Mouse (Mus musculus) liver, embryonic 14.5 days (tissue): ENCODE results near the gene Dapk3. TPM values are rescaled to one million over a fixed set of nuclear protein-coding genes. Genes with fewer than 3 reads are reported as not detected.

ENCODE experiments used
- ATAC-seq: fragments of 200-750 bp; cut with Nextera tagmentation; 2 replicates; pipeline ENCODE4 v1.8.0; 2017; ENCODE audit warnings: moderate number of reproducible peaks, mild to moderate bottlenecking, moderate library complexity; ENCODE audit not compliant: insufficient read depth
- DNase-seq, 3 experiments: peaks; one replicate each; pipeline ENCODE4 v3.0.0-alpha.2; 2012 to 2013; ENCODE audit warnings: low read depth in 3 of 3, low spot score in 3 of 3
- H3K27ac ChIP-seq: fragments of 300-500 bp; sonication (generic); 2 replicates; pipeline ENCODE4 v1.5.1; 2014; ENCODE audit warnings: moderate library complexity, mild to moderate bottlenecking, control low read depth, inconsistent platforms
- H3K27me3 ChIP-seq: fragments of 300-500 bp; sonication (generic); 2 replicates; pipeline ENCODE4 v1.6.1; 2014; ENCODE audit warnings: mild to moderate bottlenecking, low read length, moderate library complexity; ENCODE audit not compliant: control insufficient read depth, insufficient read depth
- H3K36me3 ChIP-seq: fragments of 300-500 bp; sonication (generic); replicated peaks from 2 replicates; pipeline ENCODE4 v1.6.1; 2014; ENCODE audit warnings: low read depth; ENCODE audit not compliant: control insufficient read depth, insufficient read depth
- H3K4me1 ChIP-seq, 2 experiments: fragments of 200-500 bp in 1 of 2; fragments of 300-500 bp in 1 of 2; sonication (generic) in 1 of 2; replicated peaks; 2 replicates each; pipeline ENCODE4 v1.6.1; 2012 to 2014; ENCODE audit warnings: antibody characterized with exemption in 1 of 2, inconsistent platforms in 1 of 2, low read length in 1 of 2; ENCODE audit not compliant: control insufficient read depth in 2 of 2, insufficient read depth in 2 of 2
- H3K4me2 ChIP-seq: fragments of 300-500 bp; sonication (generic); 2 replicates; pipeline ENCODE4 v1.6.1; 2014; ENCODE audit warnings: low read depth, mild to moderate bottlenecking, control low read depth, moderate library complexity
- H3K4me3 ChIP-seq, 2 experiments: fragments of 200-500 bp in 1 of 2; fragments of 300-500 bp in 1 of 2; sonication (generic) in 1 of 2; 2 replicates each; pipeline ENCODE4 v1.5.1; 2012 to 2014; ENCODE audit warnings: low read depth in 2 of 2, low read length in 2 of 2, mild to moderate bottlenecking in 2 of 2, control low read depth in 1 of 2, inconsistent platforms in 1 of 2, moderate library complexity in 1 of 2; ENCODE audit not compliant: insufficient read depth in 1 of 2
- H3K9ac ChIP-seq: fragments of 300-500 bp; sonication (generic); replicated peaks from 2 replicates; pipeline ENCODE4 v1.6.1; 2014; ENCODE audit warnings: mild to moderate bottlenecking, control low read depth, moderate library complexity
- H3K9me3 ChIP-seq: fragments of 300-500 bp; sonication (generic); 2 replicates; pipeline ENCODE4 v1.6.1; 2016; ENCODE audit warnings: low read length, mixed read lengths; ENCODE audit not compliant: control insufficient read depth
- CTCF ChIP-seq: IDR thresholded peaks from 2 replicates; pipeline ENCODE4 v1.5.1; 2016; ENCODE audit warnings: antibody characterized with exemption, low read depth, control low read depth
- EP300 ChIP-seq: IDR thresholded peaks from 2 replicates; pipeline ENCODE4 v1.6.1; 2016; ENCODE audit warnings: antibody characterized with exemption, low read depth
- WGBS: fragments of 180-500 bp; shearing (Covaris S2); extraction: QIAGEN DNeasy Blood & Tissue Kit; methylation state at CpG from one replicate; pipeline ENCODE4 v1.1.7; 2014; ENCODE audit not compliant: insufficient replicate concordance; 5-methylcytosine and 5-hydroxymethylcytosine counted together
- polyA plus RNA-seq, 2 experiments: library from polyadenylated mRNA; depleted of rRNA in 1 of 2; stranded (reverse) in 1 of 2; unstranded in 1 of 2; fragments of >200 nt; fragmentation: Nextera tagmentation in 1 of 2; extraction: Ambion mirVana in 1 of 2; gene quantifications; 2 replicates each; pipeline versions ENCODE4 v1.2.1 to v1.2.3; 2012 to 2014

Gene Dapk3
- polyA plus RNA-seq, 2 experiments, result 13.0 to 17.6 TPM

- Histone ChIP-seq H3K4me3 (no peak overlapping the region), H3K36me3 (no peaks in the 10 kb centered on the region), H3K9me3 (no peaks in the 10 kb centered on the region), H3K4me1 (no peaks in the 10 kb centered on the region; a peak in 2 of 4 replicates), H3K27ac (no peak overlapping the region), H3K27me3 (peaks cover 28% of the 10 kb centered on the region), H3K4me2 (no peak overlapping the region), H3K9ac (no peak overlapping the region)
- 81% methylated on average over 2 of the region's 2 CpGs for WGBS
- ATAC-seq (no peak), DNase-seq (no peak)
- TF ChIP-seq CTCF (no peak), EP300 (no peak)
These were observed 55.8 kb downstream of the Dapk3 start for GRCm38 (mm10) chr10:81238618-81239017.

- Histone ChIP-seq H3K27me3 (peaks cover 28% of the 10 kb centered on the region), H3K4me2 (no peak overlapping the region), H3K4me3 (no peak overlapping the region), H3K9me3 (no peaks in the 10 kb centered on the region), H3K36me3 (no peaks in the 10 kb centered on the region), H3K27ac (no peak overlapping the region), H3K9ac (no peak overlapping the region), H3K4me1 (no peaks in the 10 kb centered on the region)
- TF ChIP-seq CTCF (peak; percentile 74), EP300 (no peak)
- WGBS, result 20% methylated on average over 13 of the region's 13 CpGs
- ATAC-seq (no peak), DNase-seq (peak in 2 of 3 experiments; percentile 14 to 33)
These were observed 58.1 kb downstream of the Dapk3 start for GRCm38 (mm10) chr10:81240876-81241275.

- TF ChIP-seq CTCF (no peak), EP300 (no peak)
- peaks cover 28% of the 10 kb centered on the region for H3K27me3 ChIP-seq
- H3K4me1 ChIP-seq, result no peaks in the 10 kb centered on the region
- no peak for ATAC-seq
- no peak overlapping the region for H3K27ac ChIP-seq
- H3K4me2 ChIP-seq, result no peak overlapping the region
- no peak for DNase-seq
- no peak overlapping the region for H3K9ac ChIP-seq
- no peak overlapping the region for H3K4me3 ChIP-seq
- WGBS, result 83% methylated on average over 16 of the region's 16 CpGs
- no peaks in the 10 kb centered on the region for H3K36me3 ChIP-seq
- no peaks in the 10 kb centered on the region for H3K9me3 ChIP-seq
These were observed 59.2 kb downstream of the Dapk3 start for GRCm38 (mm10) chr10:81242021-81242420.

Other genes with a start within 250 kb of the Dapk3 start
- gene Gng7, start 168.1 kb upstream of the Dapk3 start, polyA plus RNA-seq (2012; rRNA removed), result 0.19 and 0.25 TPM in 2 replicates
- gene Gng7, start 168.1 kb upstream of the Dapk3 start, polyA plus RNA-seq (2014; fragmentation: Nextera tagmentation; extraction: Ambion mirVana), result 0.23 and 0.33 TPM in 2 replicates
- 0.05 TPM in 1 of 2 replicates, not detected in the other for gene Diras1, start 157.3 kb upstream of the Dapk3 start, polyA plus RNA-seq (2012; rRNA removed)
- not detected in 2 replicates for gene Diras1, start 157.3 kb upstream of the Dapk3 start, polyA plus RNA-seq (2014; fragmentation: Nextera tagmentation; extraction: Ambion mirVana)
- 4.2 and 4.4 TPM in 2 replicates for gene Slc39a3, start 145.6 kb upstream of the Dapk3 start, polyA plus RNA-seq (2012; rRNA removed)
- 2.7 and 3.2 TPM in 2 replicates for gene Slc39a3, start 145.6 kb upstream of the Dapk3 start, polyA plus RNA-seq (2014; fragmentation: Nextera tagmentation; extraction: Ambion mirVana)
- 38.4 and 43.6 TPM in 2 replicates for gene Sgta, start 122.8 kb upstream of the Dapk3 start, polyA plus RNA-seq (2012; rRNA removed)
- 43.8 and 48.0 TPM in 2 replicates for gene Sgta, start 122.8 kb upstream of the Dapk3 start, polyA plus RNA-seq (2014; fragmentation: Nextera tagmentation; extraction: Ambion mirVana)
- gene Thop1, start 113.0 kb upstream of the Dapk3 start, polyA plus RNA-seq (2012; rRNA removed), result 20.5 and 21.7 TPM in 2 replicates
- gene Thop1, start 113.0 kb upstream of the Dapk3 start, polyA plus RNA-seq (2014; fragmentation: Nextera tagmentation; extraction: Ambion mirVana), result 15.0 and 17.7 TPM in 2 replicates
- 10.9 and 11.0 TPM in 2 replicates for gene Creb3l3, start 84.1 kb upstream of the Dapk3 start, polyA plus RNA-seq (2012; rRNA removed)
- gene Creb3l3, start 84.1 kb upstream of the Dapk3 start, polyA plus RNA-seq (2014; fragmentation: Nextera tagmentation; extraction: Ambion mirVana), result 16.8 and 20.1 TPM in 2 replicates
- gene Map2k2, start 77.1 kb upstream of the Dapk3 start, polyA plus RNA-seq (2012; rRNA removed), result 56.0 and 60.3 TPM in 2 replicates
- 90.0 and 98.9 TPM in 2 replicates for gene Map2k2, start 77.1 kb upstream of the Dapk3 start, polyA plus RNA-seq (2014; fragmentation: Nextera tagmentation; extraction: Ambion mirVana)
- 15.2 and 16.3 TPM in 2 replicates for gene Zbtb7a, start 47.8 kb upstream of the Dapk3 start, polyA plus RNA-seq (2012; rRNA removed)
- 25.1 and 30.8 TPM in 2 replicates for gene Zbtb7a, start 47.8 kb upstream of the Dapk3 start, polyA plus RNA-seq (2014; fragmentation: Nextera tagmentation; extraction: Ambion mirVana)
- gene Pias4, start 15.1 kb upstream of the Dapk3 start, polyA plus RNA-seq (2012; rRNA removed), result 11.2 and 13.2 TPM in 2 replicates
- 14.9 and 19.0 TPM in 2 replicates for gene Pias4, start 15.1 kb upstream of the Dapk3 start, polyA plus RNA-seq (2014; fragmentation: Nextera tagmentation; extraction: Ambion mirVana)
- 476 and 570 TPM in 2 replicates for gene Eef2, start 6.4 kb upstream of the Dapk3 start, polyA plus RNA-seq (2012; rRNA removed)
- 233 and 270 TPM in 2 replicates for gene Eef2, start 6.4 kb upstream of the Dapk3 start, polyA plus RNA-seq (2014; fragmentation: Nextera tagmentation; extraction: Ambion mirVana)
- not detected in 2 replicates for gene 4930442H23Rik, start 844 bp downstream of the Dapk3 start, polyA plus RNA-seq (2012; rRNA removed)
- not detected in 2 replicates for gene 4930442H23Rik, start 844 bp downstream of the Dapk3 start, polyA plus RNA-seq (2014; fragmentation: Nextera tagmentation; extraction: Ambion mirVana)
- not detected in 2 replicates for gene Nmrk2, start 19.0 kb downstream of the Dapk3 start, polyA plus RNA-seq (2012; rRNA removed)
- gene Nmrk2, start 19.0 kb downstream of the Dapk3 start, polyA plus RNA-seq (2014; fragmentation: Nextera tagmentation; extraction: Ambion mirVana), result not detected in 2 replicates
- gene Atcay, start 47.8 kb downstream of the Dapk3 start, polyA plus RNA-seq (2012; rRNA removed), result 0.01 and 0.14 TPM in 2 replicates
- not detected in 2 replicates for gene Atcay, start 47.8 kb downstream of the Dapk3 start, polyA plus RNA-seq (2014; fragmentation: Nextera tagmentation; extraction: Ambion mirVana)
- 0.39 and 0.46 TPM in 2 replicates for gene Zfr2, start 50.1 kb downstream of the Dapk3 start, polyA plus RNA-seq (2012; rRNA removed)
- 0.21 and 0.38 TPM in 2 replicates for gene Zfr2, start 50.1 kb downstream of the Dapk3 start, polyA plus RNA-seq (2014; fragmentation: Nextera tagmentation; extraction: Ambion mirVana)
- gene Matk, start 69.9 kb downstream of the Dapk3 start, polyA plus RNA-seq (2012; rRNA removed), result 0.74 and 1.1 TPM in 2 replicates
- gene Matk, start 69.9 kb downstream of the Dapk3 start, polyA plus RNA-seq (2014; fragmentation: Nextera tagmentation; extraction: Ambion mirVana), result 1.3 and 1.6 TPM in 2 replicates
- 42.8 and 49.9 TPM in 2 replicates for gene Mrpl54, start 83.9 kb downstream of the Dapk3 start, polyA plus RNA-seq (2012; rRNA removed)
- gene Mrpl54, start 83.9 kb downstream of the Dapk3 start, polyA plus RNA-seq (2014; fragmentation: Nextera tagmentation; extraction: Ambion mirVana), result 113 and 120 TPM in 2 replicates
- 14.3 and 14.6 TPM in 2 replicates for gene Apba3, start 84.0 kb downstream of the Dapk3 start, polyA plus RNA-seq (2012; rRNA removed)
- gene Apba3, start 84.0 kb downstream of the Dapk3 start, polyA plus RNA-seq (2014; fragmentation: Nextera tagmentation; extraction: Ambion mirVana), result 15.7 and 16.1 TPM in 2 replicates
- gene Tjp3, start 108.6 kb downstream of the Dapk3 start, polyA plus RNA-seq (2012; rRNA removed), result 0.38 and 0.40 TPM in 2 replicates
- 0.20 and 0.37 TPM in 2 replicates for gene Tjp3, start 108.6 kb downstream of the Dapk3 start, polyA plus RNA-seq (2014; fragmentation: Nextera tagmentation; extraction: Ambion mirVana)
- gene Pip5k1c, start 110.0 kb downstream of the Dapk3 start, polyA plus RNA-seq (2012; rRNA removed), result 12.8 and 13.1 TPM in 2 replicates
- gene Pip5k1c, start 110.0 kb downstream of the Dapk3 start, polyA plus RNA-seq (2014; fragmentation: Nextera tagmentation; extraction: Ambion mirVana), result 10.5 and 12.5 TPM in 2 replicates
- gene Cactin, start 138.1 kb downstream of the Dapk3 start, polyA plus RNA-seq (2012; rRNA removed), result 20.8 and 24.3 TPM in 2 replicates
- gene Cactin, start 138.1 kb downstream of the Dapk3 start, polyA plus RNA-seq (2014; fragmentation: Nextera tagmentation; extraction: Ambion mirVana), result 12.1 and 16.6 TPM in 2 replicates
- 2.4 and 3.1 TPM in 2 replicates for gene Tbxa2r, start 145.7 kb downstream of the Dapk3 start, polyA plus RNA-seq (2012; rRNA removed)
- gene Tbxa2r, start 145.7 kb downstream of the Dapk3 start, polyA plus RNA-seq (2014; fragmentation: Nextera tagmentation; extraction: Ambion mirVana), result 1.9 and 3.3 TPM in 2 replicates
- 0.01 TPM in 2 replicates for gene Gipc3, start 160.3 kb downstream of the Dapk3 start, polyA plus RNA-seq (2012; rRNA removed)
- gene Gipc3, start 160.3 kb downstream of the Dapk3 start, polyA plus RNA-seq (2014; fragmentation: Nextera tagmentation; extraction: Ambion mirVana), result not detected in 2 replicates
- 20.6 and 24.9 TPM in 2 replicates for gene Hmg20b, start 167.5 kb downstream of the Dapk3 start, polyA plus RNA-seq (2012; rRNA removed)
- 20.3 and 23.7 TPM in 2 replicates for gene Hmg20b, start 167.5 kb downstream of the Dapk3 start, polyA plus RNA-seq (2014; fragmentation: Nextera tagmentation; extraction: Ambion mirVana)
- 8.4 and 9.3 TPM in 2 replicates for gene Mfsd12, start 174.5 kb downstream of the Dapk3 start, polyA plus RNA-seq (2012; rRNA removed)
- gene Mfsd12, start 174.5 kb downstream of the Dapk3 start, polyA plus RNA-seq (2014; fragmentation: Nextera tagmentation; extraction: Ambion mirVana), result 6.1 and 8.3 TPM in 2 replicates
- gene 4930404N11Rik, start 182.8 kb downstream of the Dapk3 start, polyA plus RNA-seq (2012; rRNA removed), result 0.55 and 0.78 TPM in 2 replicates
- 0.44 and 0.60 TPM in 2 replicates for gene 4930404N11Rik, start 182.8 kb downstream of the Dapk3 start, polyA plus RNA-seq (2014; fragmentation: Nextera tagmentation; extraction: Ambion mirVana)
- gene Fzr1, start 195.5 kb downstream of the Dapk3 start, polyA plus RNA-seq (2012; rRNA removed), result 73.1 and 86.2 TPM in 2 replicates
- 80.5 and 85.2 TPM in 2 replicates for gene Fzr1, start 195.5 kb downstream of the Dapk3 start, polyA plus RNA-seq (2014; fragmentation: Nextera tagmentation; extraction: Ambion mirVana)
- gene Dohh, start 201.4 kb downstream of the Dapk3 start, polyA plus RNA-seq (2012; rRNA removed), result 29.8 and 32.2 TPM in 2 replicates
- gene Dohh, start 201.4 kb downstream of the Dapk3 start, polyA plus RNA-seq (2014; fragmentation: Nextera tagmentation; extraction: Ambion mirVana), result 35.0 and 39.7 TPM in 2 replicates
- gene Gm48551, start 201.5 kb downstream of the Dapk3 start, polyA plus RNA-seq (2012; rRNA removed), result 1.0 and 1.7 TPM in 2 replicates
- 0.37 and 0.47 TPM in 2 replicates for gene Gm48551, start 201.5 kb downstream of the Dapk3 start, polyA plus RNA-seq (2014; fragmentation: Nextera tagmentation; extraction: Ambion mirVana)
- 0.78 and 0.90 TPM in 2 replicates for gene Gm48552, start 206.0 kb downstream of the Dapk3 start, polyA plus RNA-seq (2012; rRNA removed)
- gene Gm48552, start 206.0 kb downstream of the Dapk3 start, polyA plus RNA-seq (2014; fragmentation: Nextera tagmentation; extraction: Ambion mirVana), result 0.21 and 0.36 TPM in 2 replicates
- gene Smim24, start 210.0 kb downstream of the Dapk3 start, polyA plus RNA-seq (2012; rRNA removed), result 1.6 and 1.9 TPM in 2 replicates
- 1.7 and 1.8 TPM in 2 replicates for gene Smim24, start 210.0 kb downstream of the Dapk3 start, polyA plus RNA-seq (2014; fragmentation: Nextera tagmentation; extraction: Ambion mirVana)